Mouse (Mus musculus): ENCODE measurements around the gene Mbd6. TPM values are rescaled to one million over a fixed set of nuclear protein-coding genes. Genes with fewer than 3 reads are reported as not detected.

Gene Mbd6
- total RNA-seq, 2 experiments from 2014 or later, result 41.2 to 44.7 TPM

Other genes with a start within 250 kb of the Mbd6 start
- gene Mettl1, start 247.6 kb downstream of the Mbd6 start, total RNA-seq (2021), result 10 to 100 TPM; 10.3 to 11.1 TPM
- under 1 TPM in 1 of 2 experiments, not detected in 1; 0.19 TPM for gene Eef1akmt3, start 247.5 kb downstream of the Mbd6 start, total RNA-seq (2021)
- gene Cyp27b1, start 240.8 kb downstream of the Mbd6 start, total RNA-seq (2021), result under 1 TPM; 0.59 to 0.61 TPM
- 10 to 100 TPM; 32.7 to 35.1 TPM for gene March9, start 228.8 kb downstream of the Mbd6 start, total RNA-seq (2021)
- 100 to 1,000 TPM in 1 of 2 experiments, 10 to 100 TPM in 1; 88.3 to 106 TPM for gene Cdk4, start 225.5 kb downstream of the Mbd6 start, total RNA-seq (2021)
- 10 to 100 TPM; 67.1 to 74.5 TPM for gene Tspan31, start 218.8 kb downstream of the Mbd6 start, total RNA-seq (2021)
- gene Agap2, start 213.7 kb downstream of the Mbd6 start, total RNA-seq (2021), result 100 to 1,000 TPM; 704 to 706 TPM
- 100 to 1,000 TPM; 111 to 116 TPM for gene Os9, start 167.9 kb downstream of the Mbd6 start, total RNA-seq (2021)
- gene B4galnt1, start 123.8 kb downstream of the Mbd6 start, total RNA-seq (2021), result 100 to 1,000 TPM; 108 to 110 TPM
- 1 to 10 TPM; 1.1 to 1.4 TPM for gene Slc26a10, start 108.4 kb downstream of the Mbd6 start, total RNA-seq (2021)
- gene Arhgef25, start 98.9 kb downstream of the Mbd6 start, total RNA-seq (2021), result 100 to 1,000 TPM in 1 of 2 experiments, 10 to 100 TPM in 1; 92.9 to 103 TPM
- 100 to 1,000 TPM; 202 to 203 TPM for gene Dtx3, start 93.3 kb downstream of the Mbd6 start, total RNA-seq (2021)
- gene Pip4k2c, start 77.4 kb downstream of the Mbd6 start, total RNA-seq (2021), result 10 to 100 TPM; 63.6 to 78.9 TPM
- 100 to 1,000 TPM; 581 to 593 TPM for gene Kif5a, start 25.7 kb downstream of the Mbd6 start, total RNA-seq (2021)
- 100 to 1,000 TPM; 308 to 321 TPM for gene Dctn2, start 22.6 kb downstream of the Mbd6 start, total RNA-seq (2021)
- 10 to 100 TPM; 59.1 to 61.5 TPM for gene Mars, start 22.8 kb upstream of the Mbd6 start, total RNA-seq (2021)
- gene Arhgap9, start 32.9 kb upstream of the Mbd6 start, total RNA-seq (2021), result 1 to 10 TPM in 1 of 2 experiments, under 1 TPM in 1; 0.66 to 1.2 TPM
- 1 to 10 TPM; 1.6 to 1.9 TPM for gene Gli1, start 53.0 kb upstream of the Mbd6 start, total RNA-seq (2021)
- gene Inhbe, start 65.4 kb upstream of the Mbd6 start, total RNA-seq (2021), result under 1 TPM in 1 of 2 experiments, not detected in 1; 0.13 TPM
- gene Inhbc, start 81.4 kb upstream of the Mbd6 start, total RNA-seq (2021), result not detected
- 100 to 1,000 TPM; 333 to 340 TPM for gene R3hdm2, start 91.3 kb upstream of the Mbd6 start, total RNA-seq (2021)
- 10 to 100 TPM in 1 of 2 experiments, 1 to 10 TPM in 1; 3.0 to 10.0 TPM for gene Stac3, start 212.7 kb upstream of the Mbd6 start, total RNA-seq (2021)
- 1 to 10 TPM; 7.4 to 8.9 TPM for gene Ndufa4l2, start 225.9 kb upstream of the Mbd6 start, total RNA-seq (2021)
- 10 to 100 TPM; 27.5 to 32.9 TPM for gene Shmt2, start 233.4 kb upstream of the Mbd6 start, total RNA-seq (2021)
- gene Nxph4, start 245.5 kb upstream of the Mbd6 start, total RNA-seq (2021), result 1 to 10 TPM; 4.4 to 7.4 TPM

Data from left cerebral cortex, postnatal 14 days (tissue).